Mouse (Mus musculus) frontal cortex, postnatal 25 days (tissue): ENCODE measurements around the gene Cntnap2.
"Not testable (repeated sequence)": the region's sequence is repeated elsewhere in the genome, so short reads cannot be mapped to it uniquely, and the experiment has no call there.

Source experiments
- DNase-seq, 2 experiments: peaks; one replicate each; pipeline ENCODE4 v3.0.0; 2022; ENCODE audit warnings: low spot score in 2 of 2

Gene Cntnap2

DNA sequence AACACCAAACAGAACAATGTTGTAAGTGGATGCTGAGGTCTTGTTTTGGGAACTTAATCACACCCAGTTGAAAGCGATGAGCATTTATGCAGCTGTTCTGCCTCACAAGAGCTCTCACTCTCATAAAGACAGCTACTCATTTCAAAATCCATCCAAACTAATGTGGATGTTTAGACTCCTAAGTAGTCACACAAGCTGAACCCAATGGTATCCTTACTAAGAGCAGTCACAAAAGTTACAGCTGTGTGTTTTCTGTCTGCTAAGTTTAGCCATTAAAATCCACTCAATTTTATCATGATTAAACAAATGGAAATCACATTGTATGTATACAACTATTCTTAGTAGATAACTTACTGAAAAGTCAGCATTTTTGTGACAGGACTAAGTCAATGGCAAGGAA is 1173.7 kb downstream of the Cntnap2 start:
- no peak for DNase-seq

DNA sequence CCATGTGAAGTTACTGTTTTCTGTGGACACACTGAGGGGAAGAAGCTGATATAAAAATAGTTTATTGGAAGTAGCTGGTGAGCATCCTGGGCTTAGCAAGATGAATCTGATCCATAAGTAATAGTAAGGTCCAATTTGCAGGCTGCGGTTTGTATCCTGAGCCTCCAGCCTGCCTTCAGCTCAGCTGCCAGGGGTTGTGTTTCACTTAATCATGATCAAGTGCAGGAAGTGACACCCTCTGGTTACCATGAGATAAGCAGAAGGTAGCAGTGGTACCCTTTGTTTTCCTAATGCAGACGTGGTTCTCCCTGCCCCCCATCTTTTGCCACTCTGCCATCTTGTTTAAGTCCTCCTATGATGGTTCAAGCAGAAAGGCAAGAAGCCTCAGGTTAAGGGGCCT is 1181.2 kb downstream of the Cntnap2 start:
- no peak for DNase-seq

DNA sequence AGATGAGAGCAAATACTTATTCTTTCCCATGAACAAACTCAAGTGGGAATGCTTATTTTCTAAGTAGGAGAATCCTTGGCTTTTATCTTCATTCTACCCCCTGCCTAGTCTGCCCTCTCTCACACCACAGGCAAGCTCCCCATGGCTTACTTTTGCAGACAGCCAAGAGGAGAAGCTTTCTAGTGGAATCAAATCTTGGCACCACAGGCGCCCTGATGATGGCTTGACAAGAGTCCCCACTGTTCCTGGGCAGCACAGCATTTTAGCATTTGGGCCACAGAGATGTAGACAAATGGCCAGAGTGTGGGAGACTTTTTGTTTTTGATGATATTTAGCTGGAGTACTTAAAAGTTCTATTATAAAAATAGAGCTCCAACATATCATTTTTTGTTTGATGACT is 1204.0 kb downstream of the Cntnap2 start:
- no peak for DNase-seq

DNA sequence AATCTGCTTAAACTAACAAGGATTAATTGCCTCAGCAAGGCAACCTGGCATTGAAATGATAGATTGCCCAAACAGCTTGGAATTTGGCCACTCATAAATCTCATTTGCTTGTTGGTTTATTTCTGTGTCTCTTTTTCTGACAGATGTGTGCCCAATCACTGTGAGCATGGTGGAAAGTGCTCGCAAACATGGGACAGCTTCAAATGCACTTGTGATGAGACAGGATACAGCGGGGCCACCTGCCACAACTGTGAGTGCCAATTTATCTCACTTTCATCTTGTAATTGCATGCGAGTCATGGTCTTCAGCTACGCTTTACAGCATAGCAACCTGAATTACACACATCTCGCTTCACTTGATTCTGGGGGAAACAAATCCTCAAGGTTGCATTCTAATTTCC is 1287.8 kb downstream of the Cntnap2 start:
- DNase-seq = no peak

DNA sequence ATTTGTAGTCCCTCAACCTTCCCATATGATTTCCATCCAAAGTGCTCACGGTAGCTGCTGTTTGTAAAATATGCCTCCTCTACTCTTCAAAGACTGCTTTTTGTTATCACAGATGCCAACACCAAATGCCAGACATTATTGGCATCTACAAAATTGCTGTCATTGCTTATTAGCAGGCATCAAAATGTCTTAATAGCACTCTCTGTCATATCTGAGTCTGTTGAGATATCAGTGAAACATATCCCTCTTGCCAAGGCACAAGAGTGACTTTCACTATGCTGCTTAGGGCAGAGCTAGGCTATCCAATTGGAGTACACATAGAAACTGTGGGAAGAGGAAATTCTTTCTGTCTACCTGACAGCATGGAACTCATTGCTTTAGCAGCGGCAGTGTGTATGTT is 1301.9 kb downstream of the Cntnap2 start:
- DNase-seq = no peak

DNA sequence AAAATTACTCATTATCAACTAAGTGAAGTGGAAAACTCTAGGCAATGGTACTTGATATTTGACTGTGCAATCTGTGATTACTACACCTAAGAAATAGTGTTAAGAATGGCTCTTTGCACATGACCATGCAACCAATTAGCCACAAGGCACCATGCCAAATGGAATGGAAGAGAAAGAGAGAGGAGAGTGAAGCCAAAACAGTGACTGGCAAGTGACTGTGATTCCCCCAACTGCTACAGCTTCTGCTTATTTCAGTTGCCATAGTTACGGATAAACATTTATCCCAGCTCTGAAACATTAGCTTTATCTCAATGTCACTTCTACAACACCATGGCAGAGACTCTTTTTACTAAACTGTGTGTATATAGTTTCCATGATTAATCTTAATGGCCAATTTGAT is 1303.0 kb downstream of the Cntnap2 start:
- DNase-seq = no peak

DNA sequence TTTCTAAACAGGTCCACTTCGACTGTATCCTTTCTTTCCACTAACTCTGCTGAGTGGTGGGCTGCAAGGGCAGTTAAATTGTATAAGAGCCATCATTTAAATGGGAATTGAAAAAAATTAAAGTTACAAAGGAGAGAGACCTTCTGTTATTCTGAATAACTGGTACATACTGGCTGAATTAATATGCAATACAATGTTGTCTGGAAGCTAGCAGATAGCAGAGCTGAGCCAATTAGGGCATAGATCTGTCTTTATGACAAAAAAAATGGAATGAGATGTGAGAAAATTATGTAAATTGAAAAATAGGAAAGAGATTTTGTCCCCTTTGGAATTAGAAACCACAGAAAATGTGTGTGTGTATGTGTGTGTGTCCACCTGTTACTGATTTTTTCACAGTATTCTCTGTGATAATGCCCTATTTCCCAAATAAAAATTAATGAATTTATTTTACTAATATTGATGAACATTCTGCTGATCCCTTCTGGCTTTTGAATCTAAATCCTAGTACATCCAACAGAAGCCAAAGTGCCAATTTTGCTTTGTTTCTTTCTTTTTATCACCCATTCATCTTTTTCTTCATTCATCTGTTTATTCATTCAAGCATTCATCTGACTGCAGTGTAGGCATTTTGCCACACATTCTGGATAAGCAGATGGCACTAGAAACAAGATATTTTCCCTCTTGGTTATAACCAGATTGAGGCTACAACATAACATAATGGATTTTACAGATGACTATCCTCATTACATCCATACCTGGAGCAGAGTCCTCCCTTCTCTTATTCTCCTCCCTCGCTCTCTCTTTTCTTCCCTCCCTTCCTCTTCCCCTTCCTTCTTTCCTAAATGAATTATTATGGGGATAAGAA is 1339.8 kb downstream of the Cntnap2 start:
- DNase-seq = no peak

DNA sequence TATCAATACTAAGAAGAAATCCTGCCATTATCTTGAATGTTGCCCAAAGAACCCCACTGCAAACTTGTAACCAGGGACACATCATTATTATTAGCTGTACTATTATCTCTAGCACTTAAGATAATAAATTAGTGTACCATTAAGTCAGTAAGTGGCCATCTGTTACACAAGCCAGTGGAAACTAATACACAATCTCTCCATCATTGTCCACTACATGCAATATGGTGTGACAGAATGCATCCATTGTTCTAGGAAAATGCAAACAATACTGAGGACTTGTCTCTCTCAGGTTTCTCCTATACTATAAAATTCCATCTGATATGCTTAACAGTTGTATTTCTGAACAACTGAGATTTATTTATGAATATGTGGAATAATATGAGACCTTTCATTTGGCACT is 1355.0 kb downstream of the Cntnap2 start:
- DNase-seq = no peak

DNA sequence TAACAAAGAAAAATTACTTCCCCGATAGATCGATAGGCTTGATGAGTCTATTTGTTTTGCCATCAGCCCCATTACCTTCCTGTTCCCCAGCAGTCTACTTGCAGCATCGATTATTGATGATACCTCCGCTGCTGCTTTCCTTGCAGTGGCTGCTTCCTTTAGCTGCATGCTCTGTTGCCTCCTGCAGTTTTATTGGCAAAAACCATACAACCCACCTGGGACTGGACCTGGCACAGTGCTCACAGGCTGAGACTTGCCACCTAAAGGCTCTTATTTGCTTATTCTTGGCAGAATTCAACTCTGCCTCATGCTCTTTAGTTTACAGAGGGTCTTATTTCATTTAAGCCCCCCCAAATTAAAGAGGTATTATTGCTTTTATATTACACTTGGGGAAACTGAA is 1355.4 kb downstream of the Cntnap2 start:
- no peak for DNase-seq

DNA sequence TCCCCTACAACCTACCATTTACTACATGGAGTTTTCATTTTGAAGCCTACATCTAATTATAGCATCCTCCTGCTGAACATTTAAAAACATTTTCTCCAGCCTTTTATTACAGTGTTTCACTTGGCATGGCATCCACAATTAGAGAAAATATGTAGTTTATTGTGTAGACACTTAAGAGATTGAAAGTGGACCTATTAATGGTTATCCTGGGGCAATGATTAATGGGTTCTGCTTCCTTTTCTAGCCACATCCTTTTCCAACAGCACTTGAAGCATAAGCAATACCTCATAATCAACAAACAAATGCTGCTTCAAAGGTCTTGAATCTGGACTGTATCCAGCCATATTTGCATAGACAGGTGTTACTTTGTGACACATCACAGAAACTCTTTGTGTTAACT is 1360.7 kb downstream of the Cntnap2 start:
- DNase-seq = no peak

DNA sequence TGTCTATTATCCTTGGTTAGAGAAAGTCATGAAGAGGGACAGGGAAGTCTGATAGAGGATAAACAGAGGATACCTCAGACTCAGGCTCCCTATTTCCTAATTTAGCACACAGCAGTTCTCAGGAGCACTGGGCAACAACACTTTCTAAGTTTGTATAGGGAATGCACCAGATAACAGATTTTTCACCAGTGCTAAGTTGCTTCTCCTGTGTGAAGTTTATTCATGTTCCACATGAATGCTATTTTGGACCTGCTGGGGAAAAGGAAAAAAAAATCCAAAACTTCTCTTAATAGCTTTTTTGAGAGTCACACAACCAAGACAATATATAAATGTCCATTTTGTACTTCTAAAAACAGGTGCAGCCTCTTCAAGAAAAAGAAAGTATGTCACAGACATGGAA is 1361.2 kb downstream of the Cntnap2 start:
- no peak for DNase-seq

DNA sequence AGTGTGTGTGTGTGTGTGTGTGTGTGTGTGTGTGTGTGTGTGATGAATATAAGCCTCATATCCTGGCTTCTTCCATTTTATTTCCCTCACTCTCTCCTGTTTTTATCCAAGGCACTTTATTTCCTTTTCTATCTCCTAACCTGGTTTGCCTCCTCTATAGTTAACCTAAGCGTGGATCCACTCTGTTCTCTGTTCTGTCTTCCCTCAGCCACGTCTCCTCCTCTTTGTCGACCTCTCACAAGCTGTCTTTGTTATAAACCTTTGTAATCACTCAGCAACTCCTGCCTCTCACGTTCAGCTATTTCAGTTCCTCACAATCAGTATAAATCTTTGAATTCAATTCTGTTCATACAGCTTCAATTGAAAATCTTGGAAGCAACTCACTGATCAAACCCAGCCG is 1369.1 kb downstream of the Cntnap2 start:
- no peak for DNase-seq

DNA sequence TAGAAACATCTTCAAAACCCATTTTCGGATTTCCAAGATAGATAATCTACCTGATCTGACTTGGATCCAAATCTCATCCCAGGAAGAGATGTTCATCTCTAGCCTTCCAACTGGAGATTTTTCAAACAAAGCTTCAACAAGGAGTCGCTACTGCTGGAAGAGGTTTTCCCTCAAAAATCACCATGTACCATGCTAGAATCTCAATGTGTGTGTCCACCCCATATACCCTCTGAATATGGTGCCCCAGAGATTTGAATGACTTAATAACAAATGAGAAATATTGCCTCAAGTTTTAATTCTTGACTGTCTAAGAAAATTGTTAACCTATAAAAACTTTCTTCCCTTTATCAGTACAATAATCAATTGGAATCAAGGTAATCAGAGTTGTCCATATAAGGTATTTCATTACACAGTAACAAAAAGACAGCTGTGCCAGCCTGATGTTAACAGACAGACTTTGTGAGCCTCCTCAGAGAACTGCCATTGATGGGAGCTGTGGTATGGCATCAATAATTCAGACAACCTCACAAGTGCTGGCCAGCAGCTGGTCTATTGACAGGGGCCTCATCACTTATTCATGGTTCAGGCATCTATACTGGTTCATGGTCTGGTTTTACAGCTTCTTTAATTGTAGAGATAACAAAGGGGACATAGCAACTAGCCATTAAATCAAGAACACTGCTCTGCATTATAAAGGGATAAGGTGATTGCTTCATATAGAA is 1391.9 kb downstream of the Cntnap2 start:
- no peak for DNase-seq

DNA sequence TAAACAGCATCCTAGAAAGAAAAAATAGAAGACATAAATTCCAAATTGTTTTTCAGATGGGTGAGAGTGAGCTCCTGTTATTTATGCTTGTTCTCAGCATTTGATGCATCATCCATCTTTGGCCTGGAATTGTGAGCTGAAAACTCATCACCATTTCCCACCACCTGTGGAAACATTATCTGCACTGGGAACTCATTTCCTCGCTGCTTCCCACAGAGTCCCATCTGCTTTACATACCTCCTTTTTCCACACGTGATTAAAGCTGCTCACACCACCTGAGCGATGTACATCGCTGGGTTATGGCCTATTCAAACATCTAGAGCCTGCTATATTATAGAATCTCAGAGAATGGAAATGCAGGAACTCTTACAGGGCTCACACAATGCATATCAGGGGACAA is 1413.5 kb downstream of the Cntnap2 start:
- DNase-seq = no peak

DNA sequence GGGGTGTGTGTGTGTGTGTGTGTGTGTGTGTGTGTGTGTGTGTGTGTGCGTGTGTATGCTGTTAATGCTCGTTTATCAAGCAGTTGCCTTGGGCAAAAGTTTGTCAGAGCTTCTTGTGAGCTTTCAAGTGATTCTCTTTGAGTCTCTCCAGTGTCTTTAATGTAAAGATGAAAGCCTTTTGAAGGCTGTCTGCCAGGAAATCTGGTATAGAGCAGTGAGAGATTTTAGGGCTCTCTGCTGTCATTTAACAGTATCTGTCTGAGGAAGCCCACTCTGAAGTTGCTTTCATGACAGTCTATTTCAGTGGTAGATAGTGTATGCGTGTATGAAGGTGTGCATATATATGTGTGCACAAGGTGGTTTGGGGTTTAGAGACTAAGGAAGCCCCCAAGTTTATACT is 1425.2 kb downstream of the Cntnap2 start:
- no peak for DNase-seq

DNA sequence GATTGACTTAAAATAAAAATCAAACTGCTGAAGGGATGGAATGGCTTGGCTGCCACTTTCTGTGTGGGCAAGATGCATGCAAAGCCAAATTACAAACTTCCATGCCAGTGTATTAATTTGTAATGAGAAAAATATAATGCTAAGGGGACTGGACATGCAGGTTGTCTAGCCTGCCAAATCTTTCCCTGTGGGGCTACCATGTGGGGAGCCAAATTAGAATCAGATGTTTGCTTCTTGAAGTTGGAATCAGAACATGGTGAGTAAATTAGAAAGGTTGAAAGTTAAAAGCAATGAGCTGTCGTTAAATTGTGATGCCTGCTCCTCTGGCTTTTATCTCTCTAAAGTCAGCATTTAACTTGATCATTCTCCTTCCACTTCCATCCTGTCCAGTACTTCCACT is 1443.6 kb downstream of the Cntnap2 start:
- DNase-seq = no peak

DNA sequence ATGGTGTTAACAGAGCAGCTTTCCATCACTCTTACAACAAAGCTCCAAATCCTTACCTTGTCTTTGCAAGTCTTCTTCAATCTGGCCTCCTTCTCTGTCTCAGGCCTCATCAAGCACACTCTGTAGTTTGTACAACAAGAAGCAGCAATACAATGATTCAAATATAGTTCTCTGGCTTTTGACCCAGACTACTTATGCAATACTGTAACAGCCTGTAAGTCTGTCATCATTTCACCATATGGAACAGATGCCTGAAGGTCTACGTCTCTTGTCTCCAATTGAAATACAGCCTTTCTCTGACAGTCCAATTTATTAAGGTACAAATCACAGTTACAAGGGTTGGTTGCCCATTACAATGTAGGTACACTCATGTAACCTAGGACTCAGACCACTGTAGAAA is 1453.7 kb downstream of the Cntnap2 start:
- DNase-seq = no peak

DNA sequence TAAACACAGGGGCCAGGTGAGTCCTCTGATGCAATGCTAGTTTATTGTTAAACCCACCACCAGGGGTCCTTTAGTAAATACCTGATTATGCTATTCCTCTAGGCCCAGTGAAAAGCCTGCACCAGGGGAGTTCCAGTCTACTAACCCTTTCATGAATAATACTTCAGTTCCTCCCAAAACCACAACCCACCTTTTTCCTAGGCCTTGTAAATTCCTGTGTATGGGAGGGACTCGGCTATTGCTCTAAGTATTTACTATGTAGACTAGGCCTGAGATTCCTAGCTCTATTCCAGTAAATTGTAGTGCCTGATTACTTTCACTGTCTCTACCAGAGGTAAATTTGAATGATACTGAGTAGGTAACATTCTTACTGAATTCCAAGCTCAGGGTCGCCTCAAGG is 1478.4 kb downstream of the Cntnap2 start:
- not testable (repeated sequence) for DNase-seq

DNA sequence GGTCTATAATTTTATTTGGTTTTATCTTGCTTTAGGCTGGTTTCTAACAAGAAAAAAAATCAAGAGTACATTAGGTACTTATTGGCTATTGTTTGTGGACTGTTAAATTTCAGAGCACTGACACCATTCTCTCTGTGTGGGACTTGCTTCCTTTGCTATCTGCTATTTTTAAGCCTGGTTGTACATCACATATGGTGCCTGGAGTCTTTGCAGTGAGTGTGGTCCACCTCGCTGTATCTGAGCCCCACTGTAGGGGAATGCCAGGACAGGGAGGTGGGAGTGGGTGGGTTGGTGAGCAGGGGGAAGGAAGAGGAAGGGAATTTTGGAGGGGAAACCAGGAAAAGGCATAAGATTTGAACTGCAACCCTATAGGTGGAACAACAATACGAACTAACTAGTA is 1504.3 kb downstream of the Cntnap2 start:
- no peak for DNase-seq

DNA sequence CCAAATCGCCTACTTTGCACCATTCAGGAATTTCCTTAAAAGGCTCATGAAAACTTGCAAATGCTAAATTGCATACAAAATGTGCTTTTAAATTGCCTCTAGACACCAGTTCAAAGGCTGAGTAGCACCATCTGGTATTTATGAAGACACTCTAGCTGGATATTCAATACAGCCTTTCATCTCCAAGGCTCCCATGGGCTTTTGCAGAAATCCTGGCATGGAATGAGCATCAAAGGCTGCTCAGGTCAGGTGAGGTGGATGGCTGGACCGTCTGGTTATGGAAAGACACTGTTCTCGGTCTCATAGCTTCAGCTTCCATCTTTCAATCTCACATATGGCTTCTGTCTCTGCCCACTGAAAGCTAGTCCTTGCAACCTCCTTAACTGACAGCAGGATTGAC is 1515.9 kb downstream of the Cntnap2 start:
- no peak for DNase-seq

DNA sequence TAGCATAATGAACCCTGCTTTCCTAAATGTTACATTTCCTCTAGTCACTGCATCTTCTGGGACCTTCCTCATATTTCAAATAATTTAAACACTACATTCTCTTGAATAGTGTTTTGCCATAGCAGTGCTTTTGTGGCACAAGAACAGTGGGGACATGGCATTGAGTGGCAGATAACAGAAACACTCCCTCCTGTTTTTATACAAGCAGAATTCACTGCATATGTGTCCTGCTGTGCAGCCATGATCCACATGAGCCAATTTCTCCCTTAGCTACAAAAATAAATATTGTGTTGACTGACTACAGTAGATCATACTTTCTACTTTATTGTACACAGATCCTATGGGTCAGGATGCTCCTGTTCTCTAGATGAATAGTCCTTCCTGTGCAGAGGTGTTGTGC is 1553.2 kb downstream of the Cntnap2 start:
- no peak for DNase-seq

DNA sequence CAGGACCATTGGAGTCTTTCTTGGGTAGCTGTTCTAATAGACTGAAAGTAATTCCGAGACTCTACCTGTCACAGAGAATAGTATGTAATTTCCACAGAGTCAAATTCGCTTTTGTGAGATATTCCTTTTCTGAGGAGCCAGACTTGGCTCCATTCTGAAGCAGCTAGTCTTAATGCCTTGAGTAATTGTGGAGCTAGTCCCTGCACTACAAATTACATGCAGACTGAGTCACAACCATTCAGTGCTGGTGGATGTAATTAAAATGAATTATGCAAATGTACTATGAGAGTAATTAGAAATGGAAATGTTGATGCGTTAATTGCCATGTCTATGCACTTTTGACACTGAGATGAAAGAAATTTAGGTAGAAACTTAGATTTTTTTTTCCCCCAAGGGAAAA is 1553.7 kb downstream of the Cntnap2 start:
- no peak for DNase-seq

DNA sequence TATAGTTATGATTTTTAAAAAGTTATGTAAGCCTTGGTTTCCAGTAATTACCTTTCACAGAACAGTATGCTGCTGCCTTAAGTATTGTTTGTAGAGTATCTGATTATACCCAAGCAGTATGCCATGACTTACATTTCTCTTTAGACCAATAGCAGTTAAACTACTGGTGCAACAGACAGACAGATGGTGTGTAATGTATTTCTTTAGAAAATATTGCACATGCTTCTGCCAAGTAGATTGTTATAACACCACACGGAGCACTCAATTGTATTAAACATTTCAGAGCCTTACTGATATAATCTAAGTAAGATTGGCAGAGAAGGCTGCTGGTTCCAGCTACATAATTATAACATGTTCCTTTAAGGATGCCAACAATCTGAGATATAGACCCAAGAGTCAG is 1609.9 kb downstream of the Cntnap2 start:
- no peak for DNase-seq
